Mouse (Mus musculus): ENCODE data around the gene Add1.

- TF ChIP-seq CTCF (IDR thresholded peaks at IDR 0.05; ENCODE audit: control insufficient read depth, insufficient read depth, insufficient replicate concordance, low read depth, low read length) (no peak), POLR2A (IDR thresholded peaks at IDR 0.05; ENCODE audit: control insufficient read depth, low read depth, low read length) (no peak)
These were observed 60.2 kb downstream of the Add1 start for GRCm38 (mm10) chr5:34633641-34634040.
